Comparison of ENCODE assay signal across 25 mouse cellular contexts in the genomic region with DNA sequence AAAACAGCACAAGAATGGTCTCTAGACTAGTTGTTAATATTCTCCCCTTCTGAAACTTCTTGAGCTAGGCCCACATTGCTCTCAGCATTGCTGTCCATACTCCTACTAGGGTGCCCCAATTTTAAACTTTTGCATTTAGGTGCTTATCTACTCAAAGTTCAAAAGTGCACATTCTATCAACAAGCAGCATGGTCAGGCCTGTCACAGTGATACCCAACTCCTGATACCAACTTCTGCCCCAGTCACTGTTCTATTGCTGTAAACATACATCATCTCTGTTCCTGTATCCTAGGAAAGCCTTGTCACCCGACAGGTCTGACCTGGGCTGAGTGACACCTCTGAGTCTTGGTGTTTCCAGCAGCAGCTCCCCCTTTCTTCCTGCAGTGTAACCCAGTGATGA. TPM values are rescaled to one million over a fixed set of nuclear protein-coding genes. Genes with fewer than 3 reads are reported as not detected.
"Had no signal": no experiment of that assay in that cellular context is flagged by ENCODE, and none has a peak within 500 bp of the region (broad histone marks: within the 10 kb centered on the region; RNA-seq: fewer than 3 reads in every experiment).

No protein-coding gene starts in this region.

- H3K9ac ChIP-seq: lung, embryonic 15.5 days; midbrain, embryonic 13.5 days; midbrain, embryonic 15.5 days; neural tube, embryonic 13.5 days; neural tube, embryonic 15.5 days had no signal

- H3K27ac ChIP-seq: lung, embryonic 15.5 days; macrophage; midbrain, embryonic 13.5 days; midbrain, embryonic 15.5 days; neural tube, embryonic 13.5 days; neural tube, embryonic 15.5 days had no signal

- H3K4me2 ChIP-seq: lung, embryonic 15.5 days; midbrain, embryonic 11.5 days; midbrain, embryonic 13.5 days; midbrain, embryonic 15.5 days; neural tube, embryonic 13.5 days; neural tube, embryonic 15.5 days had no signal

- H3K4me1 ChIP-seq: lung, embryonic 15.5 days; midbrain, embryonic 13.5 days; midbrain, embryonic 15.5 days; neural tube, embryonic 13.5 days; neural tube, embryonic 15.5 days had no signal

- H3K9me3 ChIP-seq: lung, embryonic 15.5 days; midbrain, embryonic 13.5 days; midbrain, embryonic 15.5 days; neural tube, embryonic 13.5 days; neural tube, embryonic 15.5 days had no signal

- ATAC-seq: lung, postnatal 0 days; midbrain, embryonic 13.5 days; midbrain, embryonic 15.5 days had no signal

- DNase-seq: lung, adult 2 months; lung, postnatal 14 days; lung, postnatal 36 days; retina, postnatal 1 day; right cerebral cortex, adult 18-20 months; right cerebral cortex, postnatal 25 days; right cerebral cortex, postnatal 4 days; spleen, adult 18-20 months; thymus, adult 18-20 months; thymus, postnatal 14 days; thymus, postnatal 36 days had no signal

- H3K4me3 ChIP-seq: lung, embryonic 15.5 days; midbrain, embryonic 13.5 days; midbrain, embryonic 15.5 days; neural tube, embryonic 13.5 days; neural tube, embryonic 15.5 days had no signal

- H3K36me3 ChIP-seq: lung, embryonic 15.5 days; midbrain, embryonic 13.5 days; midbrain, embryonic 15.5 days; neural tube, embryonic 13.5 days; neural tube, embryonic 15.5 days had no signal

- H3K27me3 ChIP-seq: lung, embryonic 15.5 days; midbrain, embryonic 13.5 days; midbrain, embryonic 15.5 days; neural tube, embryonic 13.5 days; neural tube, embryonic 15.5 days had no signal

RNA-seq across cellular contexts. Expression of gene Dnmt3c, which starts 26.6 kb away (rescaled TPM):
- total RNA-seq: liver, adult 2 months; midbrain, postnatal 0 days; monocyte, adult 5-6 weeks had no signal
- polyA plus RNA-seq: liver, adult 2 months; lung, embryonic 15.5 days; midbrain, embryonic 11.5 days; midbrain, embryonic 15.5 days; midbrain, postnatal 0 days; neural tube, embryonic 11.5 days; neural tube, embryonic 13.5 days; small intestine, adult 2 months; thymus, postnatal 0 days had no signal

RNA-seq across cellular contexts. Expression of gene Efcab8, which starts 56.6 kb away (rescaled TPM):
- total RNA-seq: liver, adult 2 months; midbrain, postnatal 0 days; monocyte, adult 5-6 weeks had no signal
- polyA plus RNA-seq: liver, adult 2 months; lung, embryonic 15.5 days; lung, postnatal 0 days; macrophage; midbrain, embryonic 11.5 days; midbrain, embryonic 13.5 days; midbrain, postnatal 0 days; neural tube, embryonic 11.5 days; neural tube, embryonic 13.5 days; neural tube, embryonic 15.5 days had no signal
